Mouse (Mus musculus): ENCODE results near the gene Nsg2. TPM values are rescaled to one million over a fixed set of nuclear protein-coding genes. Genes with fewer than 3 reads are reported as not detected.
A peak's percentile ranks its signal among the peaks of the same experiment; 100 is the strongest.

Gene Nsg2
- total RNA-seq, 2 experiments from 2014 or later = 1.7 to 3.0 TPM

- intact Hi-C loops (cut with DNase I) = no loop called here
- no peak for DNase-seq
These were observed 68.7 kb downstream of the Nsg2 start for GRCm38 (mm10) chr11:32068736-32069490.

GRCm38 (mm10) chr11:32075163-32075562 is 74.9 kb downstream of the Nsg2 start:
- intact Hi-C loops (cut with DNase I) = no loop called here
- DNase-seq = no peak

DNA sequence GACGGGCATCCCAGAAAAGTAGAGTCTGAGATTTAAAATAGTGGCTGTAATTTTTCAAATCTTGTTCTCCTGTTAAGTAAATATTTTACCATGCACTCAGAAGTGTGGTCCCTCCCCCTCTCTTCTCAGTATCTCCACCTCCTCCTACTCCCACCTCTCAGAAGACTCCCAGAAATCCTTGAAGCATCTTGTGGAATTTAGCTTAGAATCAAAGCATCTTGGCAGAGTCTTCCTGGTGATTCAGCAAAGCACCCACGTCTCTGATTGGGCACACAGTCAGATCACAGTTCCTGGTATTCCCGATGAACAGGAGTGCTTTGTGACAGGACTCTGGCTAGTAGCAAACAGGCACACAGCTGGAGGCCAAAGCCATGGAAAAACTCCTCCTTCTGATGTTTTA is 83.2 kb downstream of the Nsg2 start:
- intact Hi-C loops (cut with DNase I) = no loop called here
- no peak for DNase-seq

GRCm38 (mm10) chr11:32086525-32086924 is 86.3 kb downstream of the Nsg2 start:
- DNase-seq = no peak
- intact Hi-C loops (cut with DNase I) = no loop called here

GRCm38 (mm10) chr11:32087376-32087775 is 87.1 kb downstream of the Nsg2 start:
- intact Hi-C loops (cut with DNase I) = no loop called here
- DNase-seq = peak in 1 of 2 experiments; percentile 10

- intact Hi-C loops (cut with DNase I) = no loop called here
- no peak for DNase-seq
These were observed 87.6 kb downstream of the Nsg2 start for GRCm38 (mm10) chr11:32087779-32088442.

GRCm38 (mm10) chr11:32095793-32096192 is 95.5 kb downstream of the Nsg2 start:
- intact Hi-C loops (cut with DNase I) = no loop called here

DNA sequence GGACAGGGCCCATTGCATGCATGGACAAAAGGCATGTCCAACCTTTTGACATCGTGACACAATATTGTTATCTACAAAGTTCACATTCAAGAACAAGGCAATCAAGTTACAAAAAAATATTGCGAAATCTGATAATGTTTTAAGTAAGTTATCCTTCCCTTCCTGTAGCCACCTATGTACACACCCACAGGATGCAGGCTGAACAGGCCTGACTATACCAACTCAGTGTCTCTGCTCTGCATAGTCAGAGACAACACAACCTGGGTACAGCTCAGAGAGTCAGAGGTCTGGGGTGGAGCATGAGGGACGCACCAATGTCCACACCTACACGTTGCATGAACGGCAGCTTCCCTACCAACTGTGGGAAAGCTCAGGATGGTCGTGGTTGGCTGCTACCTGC is 96.1 kb downstream of the Nsg2 start:
- DNase-seq = no peak
- intact Hi-C loops (cut with DNase I) = no loop called here

More at GRCm38 (mm10) chr11:32095793-32096192, 95.5 kb downstream of the Nsg2 start:
- no peak for DNase-seq

DNA sequence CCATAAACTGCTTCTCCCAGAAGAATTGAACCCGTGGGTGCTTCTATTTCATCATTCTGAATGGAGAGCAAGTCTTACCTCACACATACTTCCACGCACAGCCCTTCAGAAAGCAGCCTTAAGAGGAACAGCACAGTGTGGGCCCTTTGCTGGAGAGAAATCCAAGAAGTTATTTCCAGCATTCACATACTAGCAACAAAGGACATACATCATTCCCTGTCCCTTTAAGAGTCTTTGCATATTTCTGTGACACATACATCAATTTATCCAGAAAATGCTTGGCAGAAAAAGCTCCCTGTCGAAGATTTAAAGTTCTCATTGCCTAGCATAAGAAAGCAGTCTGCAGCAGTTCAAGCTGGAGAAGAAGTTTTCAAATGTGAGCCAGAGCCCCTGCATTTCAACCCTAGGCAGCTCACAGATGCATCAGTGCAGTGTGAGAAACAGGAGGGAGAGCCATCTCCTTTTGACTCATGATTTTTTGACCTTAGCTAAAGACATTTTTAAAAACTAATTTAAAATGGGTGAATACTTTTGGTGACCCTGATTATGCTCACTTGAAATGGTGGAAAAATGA is 100.9 kb downstream of the Nsg2 start:
- intact Hi-C loops (cut with DNase I) = no loop called here
- DNase-seq = no peak

GRCm38 (mm10) chr11:32102976-32103375 is 102.7 kb downstream of the Nsg2 start:
- intact Hi-C loops (cut with DNase I) = no loop called here
- no peak for DNase-seq

DNA sequence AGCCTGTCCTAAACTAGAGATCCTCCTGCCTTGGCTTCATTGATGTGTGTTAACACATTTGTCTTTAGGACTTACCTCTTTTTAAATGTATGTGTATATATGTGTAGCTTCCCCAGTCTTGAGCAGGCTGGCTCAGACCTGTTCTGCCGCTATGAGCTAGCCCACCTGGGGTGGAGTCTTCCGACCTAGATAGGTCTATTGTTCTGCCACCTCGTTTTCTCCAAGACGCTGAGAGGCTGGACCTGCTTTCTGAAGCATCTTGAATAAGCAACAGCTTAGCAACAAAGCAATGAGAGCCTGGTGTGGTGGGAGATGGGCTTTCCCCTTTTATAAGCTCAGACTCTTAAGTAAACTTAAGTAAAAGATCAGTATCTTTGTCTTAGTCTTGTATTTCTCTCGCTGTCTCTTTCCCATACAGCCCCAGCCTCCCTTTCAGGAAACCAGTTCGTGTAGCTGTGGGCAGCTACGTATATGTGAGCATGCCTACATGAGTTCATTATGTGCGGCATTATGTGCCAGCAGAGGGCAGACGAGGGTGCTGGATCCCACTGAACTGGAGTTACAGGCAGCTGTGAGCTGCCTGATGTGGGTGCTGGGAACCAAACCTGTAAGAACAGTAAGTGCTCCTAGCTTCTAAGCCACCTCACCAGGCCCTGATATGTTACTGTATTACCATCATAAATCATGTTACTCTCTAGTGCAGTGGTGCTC is 104.3 kb downstream of the Nsg2 start:
- no peak for DNase-seq
- intact Hi-C loops (cut with DNase I) = no loop called here

DNA sequence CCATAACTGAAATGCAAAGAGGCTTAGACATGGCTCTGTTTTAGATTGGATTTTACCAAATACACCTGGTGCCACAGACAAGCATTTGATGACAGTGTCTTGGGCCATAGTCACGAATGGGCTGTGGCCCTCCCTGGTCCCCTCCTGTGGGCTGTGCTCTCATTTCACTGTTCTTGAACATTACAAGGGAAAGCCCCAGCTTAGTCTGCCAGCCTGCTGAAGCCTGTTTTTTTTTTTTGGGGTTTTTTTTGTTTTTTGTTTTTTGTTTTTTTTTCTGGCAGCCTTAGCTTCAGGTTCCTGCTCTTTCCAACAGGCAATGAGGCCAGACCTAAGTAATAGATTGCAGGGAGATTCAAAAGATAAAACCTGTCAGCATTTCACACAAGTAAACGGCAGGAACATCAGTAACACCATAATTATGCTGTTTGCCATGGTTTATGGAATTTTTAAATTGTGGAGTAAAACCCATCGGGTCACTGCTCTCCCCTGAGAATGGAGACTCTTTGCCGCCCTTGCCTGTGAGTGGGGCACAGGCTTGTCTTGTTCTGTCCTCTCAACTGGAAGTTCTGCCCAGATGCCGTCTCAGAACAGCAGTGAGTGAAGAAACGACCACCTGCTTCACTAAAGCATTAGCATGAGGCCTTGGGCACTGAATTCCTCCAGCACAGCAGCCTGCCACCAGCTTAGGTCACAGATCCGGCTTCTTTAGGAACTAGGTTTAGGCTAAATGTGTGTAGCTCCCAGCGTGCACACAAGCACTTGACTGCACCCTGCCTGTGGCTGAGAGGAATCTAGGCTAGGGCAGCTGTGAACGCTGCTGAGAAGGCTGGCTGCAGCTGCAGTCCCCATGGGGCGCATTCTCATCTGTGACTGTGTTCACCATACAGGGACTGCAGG is 105.7 kb downstream of the Nsg2 start:
- no peak for DNase-seq
- intact Hi-C loops (cut with DNase I) = no loop called here

DNA sequence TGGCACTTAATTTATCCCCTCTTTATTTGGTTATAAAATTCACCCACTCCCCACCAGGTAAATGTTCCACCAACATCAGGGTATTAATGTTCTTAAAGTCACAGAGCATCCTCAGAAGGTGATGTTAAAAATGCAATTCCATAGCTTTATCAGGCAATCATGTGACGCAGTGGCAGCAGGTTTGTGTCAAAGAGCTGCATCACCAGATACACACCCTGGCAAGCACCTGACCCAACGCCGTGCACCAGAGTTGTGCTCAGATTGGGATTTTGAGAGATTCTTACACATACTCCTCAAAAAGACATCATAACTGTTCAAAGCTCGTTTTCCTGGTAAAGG is 106.4 kb downstream of the Nsg2 start:
- DNase-seq = no peak
- intact Hi-C loops (cut with DNase I) = no loop called here

DNA sequence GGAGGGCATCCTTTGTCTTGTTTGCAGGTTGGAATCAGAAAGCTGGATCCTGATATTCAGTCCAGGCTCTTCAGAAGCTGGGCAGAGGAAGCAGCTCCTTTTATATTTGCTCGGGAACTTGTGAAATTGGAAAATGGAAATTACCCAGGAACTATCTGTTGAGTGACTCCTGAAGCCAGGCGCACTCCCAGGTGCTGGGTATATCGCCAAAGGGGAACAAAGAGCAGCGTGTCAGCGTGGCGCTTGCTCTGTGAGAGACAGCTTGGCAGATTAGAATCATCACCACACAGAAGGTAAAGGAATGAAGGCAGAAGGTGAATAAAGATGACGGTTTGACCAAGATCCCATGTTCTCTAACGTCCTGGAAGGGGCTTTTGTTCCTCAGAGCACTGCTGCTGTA is 108.2 kb downstream of the Nsg2 start:
- intact Hi-C loops (cut with DNase I) = no loop called here
- DNase-seq = no peak

Other genes starting within 250 kb of the Nsg2 start
- 10 to 100 TPM; 68.0 to 72.2 TPM for gene Cpeb4, start 128.3 kb upstream of the Nsg2 start, total RNA-seq (2021)
- gene 4930524B15Rik, start 34.9 kb upstream of the Nsg2 start, total RNA-seq (2021) = not detected
- gene Il9r, start 199.8 kb downstream of the Nsg2 start, total RNA-seq (2021) = under 1 TPM in 1 of 2 experiments, not detected in 1; 0.10 TPM
- gene Snrnp25, start 205.0 kb downstream of the Nsg2 start, total RNA-seq (2021) = 10 to 100 TPM; 10.6 to 12.4 TPM
- 10 to 100 TPM; 30.5 to 31.1 TPM for gene Rhbdf1, start 221.8 kb downstream of the Nsg2 start, total RNA-seq (2021)
- gene Mpg, start 226.0 kb downstream of the Nsg2 start, total RNA-seq (2021) = 10 to 100 TPM in 1 of 2 experiments, 1 to 10 TPM in 1; 9.8 to 10.3 TPM

All from heart, postnatal 10 days (tissue).